Mouse (Mus musculus): ENCODE data around the gene Zfpl1.
A peak's percentile ranks its signal among the peaks of the same experiment; 100 is the strongest.
"Not testable (repeated sequence)": the region's sequence is repeated elsewhere in the genome, so short reads cannot be mapped to it uniquely, and the experiment has no call there.

The Zfpl1 gene

DNA sequence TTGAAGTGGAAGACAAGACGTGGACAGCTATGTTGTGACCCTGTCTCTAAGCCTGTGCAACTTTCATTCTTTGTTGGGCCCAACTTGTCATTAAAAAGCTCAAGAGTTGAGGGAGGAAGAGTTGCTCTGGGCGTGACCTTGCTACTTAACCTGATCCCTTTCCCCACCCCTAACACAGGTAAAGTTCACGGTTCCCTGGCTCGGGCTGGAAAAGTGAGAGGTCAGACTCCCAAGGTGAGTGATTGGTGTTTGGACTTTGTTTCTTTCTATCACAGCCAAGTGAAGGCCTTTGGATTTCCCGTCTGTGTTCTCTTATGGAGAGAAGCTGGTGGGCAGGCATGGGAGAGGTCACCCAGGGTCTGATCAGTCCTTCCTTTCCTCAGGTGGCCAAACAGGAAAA, 25.8 kb downstream of the Zfpl1 start:
- DNase-seq (ENCODE audit: low spot score in 2 of 2) = no peak

DNA sequence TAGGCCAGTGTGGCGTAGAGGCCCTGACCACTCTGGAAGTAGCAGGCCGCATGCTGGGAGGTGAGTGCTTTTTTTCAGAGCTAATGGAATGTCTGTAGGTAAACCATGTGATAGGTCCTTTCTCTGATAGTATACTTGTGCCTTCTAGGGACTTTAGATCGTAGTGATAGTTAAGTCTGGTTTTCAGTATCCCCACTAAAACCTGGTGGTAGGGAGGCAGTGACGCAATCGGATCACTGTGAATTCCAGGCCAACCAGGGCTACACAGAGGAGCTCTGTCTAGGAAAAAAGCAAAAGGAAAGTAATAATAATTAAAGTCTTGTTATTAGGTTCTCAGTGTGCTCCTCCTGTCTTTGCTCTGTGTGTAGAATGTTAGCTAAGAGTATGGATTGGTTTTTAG, 26.2 kb downstream of the Zfpl1 start:
- no peak for DNase-seq (ENCODE audit: low spot score in 2 of 2)

DNA sequence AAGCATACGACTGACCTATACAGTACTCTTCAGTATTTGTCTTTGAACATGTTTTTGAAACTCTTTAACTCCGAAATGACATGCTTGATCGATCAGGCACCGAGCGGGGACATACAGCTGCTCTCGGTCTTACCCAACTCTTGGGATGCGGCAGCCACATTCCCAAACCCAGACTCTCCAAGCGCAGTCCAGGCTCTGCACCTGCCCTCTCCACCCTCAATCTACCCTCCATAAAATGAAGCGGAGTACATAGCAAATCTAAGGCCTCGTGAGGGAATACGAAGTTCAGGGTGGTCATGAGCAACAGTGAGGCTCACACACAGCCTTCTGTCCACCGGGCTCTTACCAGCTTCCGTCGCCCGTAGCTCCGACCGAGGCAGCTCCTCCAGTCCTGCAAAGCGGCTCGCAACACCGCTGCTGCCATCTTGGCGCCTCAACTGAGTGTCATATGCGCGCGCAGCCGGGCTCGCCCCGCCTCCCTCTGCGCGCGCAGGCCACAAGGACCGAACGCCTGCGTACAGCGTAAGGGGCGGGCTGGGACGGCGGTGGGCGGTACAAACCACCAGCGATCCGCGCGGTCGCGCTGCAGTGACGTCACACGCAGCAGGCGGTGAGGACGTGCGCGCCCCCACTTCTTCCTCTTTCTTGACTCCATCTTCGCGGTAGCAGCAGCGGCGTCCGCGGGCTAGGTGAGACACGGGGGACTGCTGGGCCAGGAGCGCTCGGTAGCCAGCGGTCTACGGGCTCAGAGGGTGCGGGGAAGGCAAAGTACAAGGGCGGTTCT, 27.3 kb downstream of the Zfpl1 start, which contains the start of the genes Mrpl49 and Fau:
TSS of gene Mrpl49 (minus strand) at position 473 of the 784 bp plus-strand sequence.
TSS of gene Fau (plus strand) at position 532 of the 784 bp plus-strand sequence.
- peak; percentile 98 to 99 for DNase-seq (ENCODE audit: low spot score in 2 of 2)

DNA sequence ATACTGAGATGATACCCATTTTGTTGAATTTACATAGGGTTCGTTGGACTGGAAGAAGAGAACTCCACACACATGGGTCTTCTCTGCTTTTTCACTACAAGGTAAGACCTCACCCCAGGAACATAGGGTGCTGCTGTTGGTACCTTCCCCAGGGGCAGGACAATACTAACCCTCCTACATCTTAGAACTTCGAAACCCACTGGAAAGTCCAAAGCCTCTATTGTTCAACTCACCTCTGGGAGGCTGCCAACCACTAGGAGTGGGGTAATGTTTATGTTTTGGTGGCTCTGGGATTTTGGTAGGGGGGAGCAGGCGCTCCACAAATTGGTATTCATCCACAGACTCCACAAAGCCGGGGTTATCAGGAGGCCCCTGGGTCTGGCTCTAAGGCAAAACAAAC, 28.1 kb downstream of the Zfpl1 start:
- no peak for DNase-seq (ENCODE audit: low spot score in 2 of 2)

DNA sequence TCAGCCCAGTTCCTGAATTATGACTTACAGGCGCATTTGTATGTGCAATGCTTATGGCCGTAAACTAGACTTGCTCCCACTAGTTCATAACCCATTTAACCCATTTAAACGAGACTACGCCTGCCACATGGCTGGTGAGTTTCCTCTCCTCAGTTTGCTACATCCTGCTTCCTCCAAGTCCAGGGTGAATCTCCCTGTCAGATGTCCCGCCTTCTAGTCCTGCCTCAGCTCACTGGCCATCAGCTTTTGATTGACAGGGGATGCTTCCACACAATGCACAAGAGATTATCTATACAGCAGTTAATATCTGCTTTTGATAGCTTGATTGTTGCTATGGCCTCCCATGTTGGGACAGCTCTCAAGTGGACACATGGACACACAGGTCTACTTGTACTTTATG, 30.5 kb downstream of the Zfpl1 start:
- no peak for DNase-seq (ENCODE audit: low spot score in 2 of 2)

DNA sequence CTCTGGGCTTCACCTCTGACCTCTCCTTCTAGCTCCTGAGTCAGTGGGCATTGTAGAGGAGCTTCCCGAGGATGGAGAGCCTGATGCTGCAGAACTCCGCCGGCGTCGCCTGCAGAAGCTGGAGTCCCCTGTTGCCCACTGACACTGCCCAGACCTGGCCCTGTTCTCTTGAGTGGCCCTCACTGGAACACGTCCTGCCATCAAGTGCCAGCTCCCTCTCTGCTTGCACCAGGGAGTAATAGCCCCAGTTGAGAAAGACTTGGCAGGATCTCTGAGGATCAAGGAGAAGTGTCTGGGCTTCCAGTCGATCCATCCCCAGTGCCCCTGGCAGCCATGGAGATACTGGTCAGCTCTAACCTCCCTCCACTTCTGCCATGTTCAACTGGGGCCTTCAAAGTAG, 32.2 kb downstream of the Zfpl1 start:
- no peak for DNase-seq (ENCODE audit: low spot score in 2 of 2)

DNA sequence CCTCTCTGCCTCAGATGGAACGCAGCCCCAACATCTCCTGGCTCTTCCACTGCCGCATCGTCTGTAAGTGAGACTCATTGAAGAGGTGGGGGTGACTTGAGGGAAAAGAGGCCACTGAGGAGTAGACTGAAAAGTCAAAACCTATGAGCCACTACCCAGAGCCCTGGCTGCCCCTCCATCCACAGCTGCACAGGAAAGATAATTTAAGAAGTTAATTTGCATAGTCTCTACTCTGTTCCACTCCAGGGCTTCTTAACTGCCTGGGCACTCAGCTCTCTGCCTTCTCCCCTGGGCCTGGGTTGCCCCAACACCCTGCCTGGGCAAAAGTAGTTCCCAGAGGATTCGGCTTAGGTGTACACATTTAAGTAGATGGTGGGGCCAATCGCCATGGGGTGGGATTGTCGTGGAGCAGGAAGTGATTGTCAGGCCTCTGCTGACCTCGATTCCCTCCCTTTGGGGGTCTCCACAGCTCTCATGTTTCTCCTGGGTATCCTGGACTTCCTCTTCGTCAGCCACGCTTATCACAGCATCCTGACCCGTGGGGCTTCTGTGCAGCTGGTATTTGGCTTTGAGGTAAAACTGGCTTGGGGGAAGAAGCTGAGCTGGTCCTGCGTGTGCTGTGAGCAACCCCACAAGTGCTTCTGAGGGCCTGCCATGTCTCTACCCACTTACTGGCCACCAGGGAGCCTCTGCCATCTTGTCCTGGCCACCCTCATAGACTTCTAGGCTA, 35.9 kb downstream of the Zfpl1 start:
- no peak for DNase-seq (ENCODE audit: low spot score in 2 of 2)

DNA sequence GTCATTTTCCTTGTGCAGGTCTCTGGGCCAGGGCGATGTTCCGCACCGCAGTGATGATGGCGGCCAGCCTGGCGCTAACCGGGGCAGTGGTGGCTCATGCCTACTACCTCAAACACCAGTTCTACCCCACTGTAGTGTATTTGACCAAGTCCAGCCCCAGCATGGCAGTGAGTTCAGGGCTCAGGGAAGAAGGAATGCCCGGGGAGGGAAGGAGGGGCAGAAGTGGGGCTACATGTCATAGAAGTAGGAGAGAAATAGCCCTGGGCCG, 36.9 kb downstream of the Zfpl1 start:
- no peak for DNase-seq (ENCODE audit: low spot score in 2 of 2)

DNA sequence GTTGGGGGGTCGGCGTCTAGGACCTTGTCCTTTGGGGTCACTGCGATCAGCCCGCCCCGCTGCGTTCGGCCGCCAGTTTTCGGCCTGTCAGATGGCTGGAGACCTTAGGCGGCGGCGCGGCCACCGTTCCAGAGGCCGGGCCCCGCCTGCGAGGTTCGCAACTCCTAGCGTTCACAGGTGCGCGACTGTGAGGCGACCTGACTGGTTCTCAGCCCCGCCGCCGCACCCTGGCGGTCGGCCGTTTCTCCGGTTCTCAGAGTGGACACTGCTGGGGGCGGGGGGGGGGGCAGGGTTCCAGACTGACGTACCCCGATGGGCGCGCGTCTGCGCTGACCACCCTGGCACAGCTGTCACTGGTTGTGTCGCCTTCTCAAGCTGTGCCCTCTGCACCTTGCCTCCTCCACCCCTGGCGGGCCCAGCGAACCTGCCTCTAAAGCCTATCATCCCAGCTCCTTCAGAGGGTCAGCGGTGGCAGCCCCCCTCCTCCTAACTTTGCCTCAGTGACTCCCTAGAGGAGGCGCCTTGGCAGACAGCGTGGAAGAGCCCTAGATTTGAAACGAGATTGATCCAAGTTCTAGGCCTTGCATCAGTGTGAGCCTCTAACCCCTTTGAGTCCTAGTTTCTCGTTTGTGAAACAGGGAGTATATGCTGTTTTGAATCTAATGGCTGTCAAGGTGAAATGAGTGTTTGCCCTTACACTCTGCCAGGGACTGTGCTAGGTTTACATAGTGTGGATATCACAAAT, 37.4 kb downstream of the Zfpl1 start:
- no peak for DNase-seq (ENCODE audit: low spot score in 2 of 2)

DNA sequence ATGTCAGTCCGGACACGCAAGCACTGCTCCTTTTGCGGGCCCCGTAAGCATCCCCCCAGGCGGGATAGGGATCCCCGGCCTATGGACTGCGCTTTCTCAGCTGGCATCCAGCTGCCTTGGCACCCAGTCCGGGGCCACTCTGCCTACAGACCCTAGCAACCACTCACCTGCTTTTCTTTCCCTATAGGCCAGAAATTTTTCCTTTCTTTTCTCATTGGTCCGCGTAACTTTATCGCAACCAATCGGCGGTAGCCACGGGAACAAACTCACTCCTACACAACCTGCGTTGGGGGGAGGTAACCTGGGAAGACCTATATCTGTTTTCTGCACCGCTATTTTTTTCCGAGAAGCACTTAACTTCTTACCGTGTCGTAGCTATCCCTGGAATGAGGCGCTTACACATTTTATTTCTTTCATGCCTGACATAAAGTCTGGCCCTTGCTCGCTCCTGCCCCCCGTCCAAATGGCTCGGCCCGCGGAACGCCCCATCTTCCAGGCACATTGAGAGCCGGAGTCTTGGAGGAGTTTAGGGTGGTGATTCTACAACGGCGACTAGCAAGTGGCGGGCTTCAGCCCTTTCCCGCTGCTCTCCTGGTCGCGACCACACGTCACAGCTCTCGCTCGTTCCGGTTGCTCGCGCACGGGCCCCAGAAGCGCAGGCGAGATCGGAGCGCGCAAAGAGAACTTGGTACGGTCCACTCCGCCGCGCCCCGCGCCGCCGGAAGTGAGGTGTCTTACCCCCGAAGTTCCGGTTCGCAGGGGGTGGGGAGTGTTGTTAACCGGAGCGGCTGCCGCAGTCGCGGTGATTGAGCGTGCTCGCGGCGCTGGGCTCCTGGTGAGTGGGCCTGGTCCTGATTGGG, 38.2 kb downstream of the Zfpl1 start, which contains the start of gene Syvn1:
TSS of gene Syvn1 (plus strand) at position 283 of the 860 bp plus-strand sequence.
- DNase-seq (ENCODE audit: low spot score in 2 of 2) = peak; percentile 81 to 87

DNA sequence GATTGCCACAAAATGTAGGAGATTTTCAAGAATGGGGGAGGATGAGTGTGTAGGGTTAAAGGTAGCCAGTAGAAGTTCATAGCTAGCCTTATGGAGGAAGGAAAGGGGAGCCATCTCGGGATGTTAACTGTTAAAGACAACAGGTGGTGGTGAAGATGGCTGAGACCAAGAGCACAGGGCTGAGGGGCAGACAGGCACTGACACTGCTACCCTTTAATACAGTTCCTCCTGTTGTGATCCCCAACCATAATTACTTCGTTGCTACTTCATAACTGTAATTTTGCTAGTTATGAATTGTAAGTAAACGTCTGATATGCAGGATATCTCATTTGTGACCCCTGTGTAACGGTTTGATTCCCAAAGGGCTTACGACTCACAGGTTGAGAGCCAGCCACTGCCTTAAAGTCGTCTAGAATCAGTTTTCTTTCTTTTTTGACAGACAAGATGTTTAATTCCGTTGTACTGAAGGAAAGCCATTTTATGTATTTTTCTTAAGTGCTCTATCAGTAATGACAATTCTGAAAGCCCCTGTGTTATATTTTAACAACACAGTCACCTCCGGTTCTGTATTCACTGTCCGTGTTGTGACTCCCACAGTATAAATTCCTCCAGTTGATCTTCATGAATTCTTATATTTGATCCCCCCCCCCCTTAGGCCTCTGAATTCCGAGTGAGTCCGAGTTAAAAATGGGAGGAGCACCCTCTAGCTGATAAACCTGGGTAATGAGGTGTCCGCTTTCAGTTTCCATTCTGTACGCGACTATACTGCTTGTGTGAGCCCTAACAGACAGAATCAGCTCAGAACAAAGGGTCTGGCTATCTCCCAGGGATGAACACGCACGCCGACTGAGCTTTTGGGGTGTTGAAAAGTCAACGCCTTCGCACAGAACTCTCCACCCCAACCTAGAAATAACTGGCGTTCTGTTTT, 39.1 kb downstream of the Zfpl1 start:
- DNase-seq (ENCODE audit: low spot score in 2 of 2) = no peak

DNA sequence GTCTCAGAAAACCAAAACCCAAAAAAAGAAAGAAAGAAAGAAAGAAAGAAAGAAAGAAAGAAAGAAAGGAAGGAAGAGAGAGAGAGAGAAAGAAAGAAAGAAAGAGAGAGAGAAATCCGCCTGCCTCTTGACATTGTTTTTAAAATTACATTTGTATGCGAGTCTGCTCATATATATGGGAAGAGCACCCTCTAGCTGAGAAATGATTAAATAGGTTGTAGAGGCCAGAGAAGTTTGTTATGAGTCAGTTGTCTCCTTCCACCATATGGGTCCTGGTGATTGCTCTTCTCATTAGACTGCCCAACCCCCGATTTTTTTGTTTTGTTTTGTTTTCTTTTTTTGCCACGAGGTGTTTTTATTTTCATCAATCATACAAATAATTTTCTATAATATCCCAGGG, 40.7 kb downstream of the Zfpl1 start:
- not testable (repeated sequence) for DNase-seq (ENCODE audit: low spot score in 2 of 2)

DNA sequence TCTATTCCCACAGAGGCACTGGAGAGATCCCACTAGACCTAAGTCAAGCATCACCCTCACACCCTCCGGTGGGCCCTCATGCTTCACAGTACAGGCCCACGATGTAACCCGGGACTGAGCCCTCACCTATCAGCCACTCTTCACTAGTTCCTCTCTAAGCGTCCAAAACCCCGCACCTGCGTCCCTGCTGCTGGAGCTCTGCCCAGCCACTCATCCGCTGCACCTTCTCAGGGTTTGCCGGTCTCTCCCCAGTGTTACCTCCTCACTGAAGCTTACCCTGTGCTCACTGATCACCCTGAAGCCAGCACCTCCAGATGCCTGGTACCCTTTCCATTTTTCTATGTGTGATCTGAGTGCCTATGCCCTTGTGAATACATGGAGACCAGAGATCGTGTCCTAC, 42.5 kb downstream of the Zfpl1 start:
- DNase-seq (ENCODE audit: low spot score in 2 of 2) = no peak

DNA sequence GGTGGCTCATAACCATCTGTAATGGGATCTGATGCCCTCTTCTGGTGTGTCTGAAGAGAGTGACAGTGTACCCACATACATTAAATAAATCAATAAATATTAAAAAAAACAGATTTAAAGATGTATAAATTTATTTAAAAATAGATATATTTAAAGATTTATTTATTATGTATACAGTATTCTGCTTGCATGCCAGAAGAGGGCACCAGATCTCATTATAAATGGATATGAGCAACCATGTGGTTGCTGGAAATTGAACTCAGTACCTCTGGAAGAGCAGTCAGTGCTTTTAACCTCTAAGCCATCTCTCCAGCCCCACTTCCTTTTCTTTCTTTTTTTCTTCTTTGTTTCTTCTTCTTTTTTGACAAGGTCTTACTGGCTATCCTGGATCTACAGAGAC, 44.8 kb downstream of the Zfpl1 start:
- no peak for DNase-seq (ENCODE audit: low spot score in 2 of 2)

DNA sequence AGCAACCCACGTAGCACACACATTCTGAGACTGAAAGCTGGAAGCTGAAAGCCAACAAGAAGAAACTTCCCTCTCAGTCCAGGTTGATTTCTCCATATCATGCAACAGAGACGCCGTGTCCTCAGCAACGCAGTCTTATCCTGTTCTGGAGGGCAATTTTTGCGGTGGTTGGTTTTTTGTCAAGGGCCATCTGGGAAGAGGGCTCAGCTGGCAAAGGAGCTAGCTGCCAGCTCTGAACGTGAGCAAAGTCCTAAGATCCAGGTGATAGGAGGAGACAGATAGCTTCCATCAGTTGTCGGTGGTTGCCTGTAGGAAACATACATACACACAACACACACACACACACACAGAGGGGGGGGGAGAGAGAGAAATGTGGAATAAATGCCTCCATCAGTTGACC, 46.4 kb downstream of the Zfpl1 start:
- DNase-seq (ENCODE audit: low spot score in 2 of 2) = no peak

DNA sequence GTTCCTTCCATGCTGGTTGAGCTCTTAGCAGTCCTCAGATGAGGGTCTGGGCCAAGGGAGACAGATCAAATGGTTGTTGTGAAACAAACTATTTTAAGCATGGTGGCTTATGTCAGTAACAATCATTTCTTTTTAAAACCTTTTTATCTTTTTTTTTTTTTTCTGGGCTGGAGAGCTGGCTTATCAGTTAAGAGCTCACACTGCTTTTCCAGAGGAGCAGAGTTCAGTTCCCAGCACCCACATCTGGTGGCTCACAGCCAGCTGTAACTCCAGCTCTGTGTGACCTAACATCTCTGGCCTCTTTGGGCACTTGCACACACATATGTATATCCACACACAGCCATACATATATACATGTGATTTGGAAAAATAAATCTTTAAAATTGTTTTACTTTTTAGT, 47.1 kb downstream of the Zfpl1 start:
- no peak for DNase-seq (ENCODE audit: low spot score in 2 of 2)

DNA sequence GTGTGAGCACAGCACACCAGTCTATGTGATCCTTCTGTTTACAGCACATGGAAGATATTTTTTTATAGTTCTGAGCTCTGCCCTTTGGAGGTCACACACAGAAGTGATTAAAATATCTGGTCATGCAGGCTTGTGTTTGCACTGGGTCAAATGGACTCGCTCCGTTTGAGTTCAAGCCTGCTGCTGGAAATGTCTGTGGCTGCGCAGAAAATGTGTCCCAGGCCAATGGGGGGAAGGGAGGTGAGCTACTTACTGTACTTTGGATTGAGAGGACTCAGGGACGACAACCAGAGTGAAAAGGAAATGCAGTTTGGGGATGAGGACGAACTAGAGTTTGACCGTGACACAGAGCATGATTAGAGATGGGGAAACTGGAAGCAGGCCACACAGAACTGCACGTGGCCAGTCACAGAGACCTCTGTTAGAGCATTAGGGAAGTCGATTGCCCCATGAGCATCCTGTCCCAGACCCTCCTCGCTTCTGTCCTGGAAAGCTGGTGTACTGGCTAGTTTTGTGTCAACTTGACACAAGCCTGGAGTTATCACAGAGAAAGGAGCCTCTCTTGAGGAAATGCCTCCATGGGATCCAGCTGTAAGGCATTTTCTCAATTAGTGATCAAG, 48.7 kb downstream of the Zfpl1 start:
- no peak for DNase-seq (ENCODE audit: low spot score in 2 of 2)
